ENCODE assay signal across 16 mouse cellular contexts in genomic region chr8:70419879-70420643, GRCm38 (mm10). TPM values are rescaled to one million over a fixed set of nuclear protein-coding genes. Genes with fewer than 3 reads are reported as not detected.
A peak's percentile ranks its signal among the peaks of the same experiment; 100 is the strongest.
DNase-seq lines count a peak whose midpoint lies in the region; ATAC-seq and TF ChIP-seq lines count a peak whose summit lies in the region.
"Had no signal": no experiment of that assay in that cellular context is flagged by ENCODE, and none has a peak within 500 bp of the region (broad histone marks: within the 10 kb centered on the region; RNA-seq: fewer than 3 reads in every experiment).

No protein-coding gene starts in this region.

- H3ac ChIP-seq in myocyte (ENCODE audit: control insufficient read depth, insufficient read length), result no peak overlapping the region

- no peak for TF ChIP-seq POLR2A in myocyte (IDR thresholded peaks at IDR 0.05; ENCODE audit: insufficient read length, low read depth)

- peak; percentile 21 for DNase-seq in embryonic facial prominence, embryonic 14.5 days (ENCODE audit: low spot score)
- no peak for DNase-seq in adrenal gland, adult (ENCODE audit: inconsistent age in 2 of 2, low spot score in 1 of 2)
- DNase-seq: adrenal gland, postnatal 25 days; cerebellum, adult 11 months; kidney, postnatal 10 days; layer of hippocampus, postnatal 36 days; lung, adult 18-20 months; spleen, adult 18-20 months had no signal

- ATAC-seq in hindbrain, embryonic 13.5 days (ENCODE audit: low FRiP score), result no peak
- ATAC-seq in hindbrain, embryonic 16.5 days, result no peak
- ATAC-seq in midbrain, embryonic 12.5 days (ENCODE audit: low FRiP score, low read depth), result no peak
- ATAC-seq in midbrain, embryonic 15.5 days (replicated peaks), result no peak
- no peak for ATAC-seq in embryonic facial prominence, embryonic 14.5 days (ENCODE audit: low read depth)
- no peak for ATAC-seq in inflammation-experienced regulatory T-cells, adult 6 months
- ATAC-seq: midbrain, embryonic 13.5 days had no signal

- no peaks in the 10 kb centered on the region for H3K36me3 ChIP-seq in hindbrain, embryonic 13.5 days
- no peaks in the 10 kb centered on the region for H3K36me3 ChIP-seq in hindbrain, embryonic 16.5 days (ENCODE audit: control insufficient read depth, insufficient read depth, low read length)
- peaks cover 3% of the 10 kb centered on the region; the same call in 1 of the 2 replicates for H3K36me3 ChIP-seq in midbrain, embryonic 12.5 days
- H3K36me3 ChIP-seq in midbrain, embryonic 15.5 days (replicated peaks), result no peaks in the 10 kb centered on the region
- no peaks in the 10 kb centered on the region for H3K36me3 ChIP-seq in embryonic facial prominence, embryonic 14.5 days (ENCODE audit: control insufficient read depth, insufficient read depth, low read length)
- no peaks in the 10 kb centered on the region for H3K36me3 ChIP-seq in myocyte (ENCODE audit: control insufficient read depth, insufficient read depth)
- H3K36me3 ChIP-seq: midbrain, embryonic 13.5 days; neural tube, embryonic 12.5 days had no signal

- no peaks in the 10 kb centered on the region for H3K9me3 ChIP-seq in hindbrain, embryonic 13.5 days
- no peaks in the 10 kb centered on the region for H3K9me3 ChIP-seq in hindbrain, embryonic 16.5 days (ENCODE audit: control insufficient read depth, low read length)
- no peaks in the 10 kb centered on the region for H3K9me3 ChIP-seq in midbrain, embryonic 12.5 days
- no peaks in the 10 kb centered on the region for H3K9me3 ChIP-seq in midbrain, embryonic 15.5 days
- no peaks in the 10 kb centered on the region for H3K9me3 ChIP-seq in embryonic facial prominence, embryonic 14.5 days (ENCODE audit: control insufficient read depth, low read length)
- H3K9me3 ChIP-seq: midbrain, embryonic 13.5 days; neural tube, embryonic 12.5 days had no signal

- H3K79me2 ChIP-seq in myocyte (ENCODE audit: control insufficient read depth, insufficient read depth), result no peaks in the 10 kb centered on the region

- H3K4me1 ChIP-seq in hindbrain, embryonic 13.5 days (replicated peaks), result peaks cover 55% of the 10 kb centered on the region
- peaks cover 20% of the 10 kb centered on the region for H3K4me1 ChIP-seq in hindbrain, embryonic 16.5 days (ENCODE audit: control insufficient read depth, insufficient read depth, low read depth, low read length)
- peaks cover 23% of the 10 kb centered on the region for H3K4me1 ChIP-seq in midbrain, embryonic 12.5 days
- peaks cover 23% of the 10 kb centered on the region for H3K4me1 ChIP-seq in midbrain, embryonic 15.5 days
- H3K4me1 ChIP-seq in embryonic facial prominence, embryonic 14.5 days (ENCODE audit: control insufficient read depth, insufficient read depth, low read length), result peaks cover 23% of the 10 kb centered on the region

- H3K4me3 ChIP-seq in hindbrain, embryonic 13.5 days, result no peak overlapping the region
- H3K4me3 ChIP-seq in hindbrain, embryonic 16.5 days (ENCODE audit: low read length), result no peak overlapping the region
- no peak overlapping the region for H3K4me3 ChIP-seq in midbrain, embryonic 12.5 days
- no peak overlapping the region for H3K4me3 ChIP-seq in midbrain, embryonic 15.5 days
- H3K4me3 ChIP-seq in embryonic facial prominence, embryonic 14.5 days (ENCODE audit: low read depth, low read length), result no peak overlapping the region
- no peak overlapping the region for H3K4me3 ChIP-seq in myocyte
- H3K4me3 ChIP-seq: midbrain, embryonic 13.5 days; neural tube, embryonic 12.5 days had no signal

- peak overlapping the region; percentile 13; the same call in 1 of the 2 replicates for H3K9ac ChIP-seq in hindbrain, embryonic 13.5 days
- no peak overlapping the region for H3K9ac ChIP-seq in hindbrain, embryonic 16.5 days (ENCODE audit: low read depth, low read length)
- H3K9ac ChIP-seq in midbrain, embryonic 12.5 days (replicated peaks), result no peak overlapping the region
- H3K9ac ChIP-seq in midbrain, embryonic 15.5 days, result no peak overlapping the region
- no peak overlapping the region for H3K9ac ChIP-seq in embryonic facial prominence, embryonic 14.5 days (ENCODE audit: low read depth, low read length)
- H3K9ac ChIP-seq: midbrain, embryonic 13.5 days; neural tube, embryonic 12.5 days had no signal

- no peaks in the 10 kb centered on the region for H3K27me3 ChIP-seq in hindbrain, embryonic 13.5 days
- no peaks in the 10 kb centered on the region for H3K27me3 ChIP-seq in hindbrain, embryonic 16.5 days (replicated peaks; ENCODE audit: control insufficient read depth, insufficient read depth, low read length)
- H3K27me3 ChIP-seq in midbrain, embryonic 12.5 days, result peaks cover 6% of the 10 kb centered on the region; the same call in 1 of the 2 replicates
- no peaks in the 10 kb centered on the region for H3K27me3 ChIP-seq in midbrain, embryonic 15.5 days (replicated peaks)
- no peaks in the 10 kb centered on the region for H3K27me3 ChIP-seq in embryonic facial prominence, embryonic 14.5 days (replicated peaks; ENCODE audit: control insufficient read depth, insufficient read depth, low read length)
- H3K27me3 ChIP-seq in myocyte (ENCODE audit: control insufficient read depth, insufficient read depth, insufficient read length), result no peaks in the 10 kb centered on the region
- H3K27me3 ChIP-seq: midbrain, embryonic 13.5 days; neural tube, embryonic 12.5 days had no signal

- H3K4me2 ChIP-seq in hindbrain, embryonic 13.5 days, result no peak overlapping the region
- H3K4me2 ChIP-seq in hindbrain, embryonic 16.5 days (ENCODE audit: low read length), result no peak overlapping the region
- no peak overlapping the region for H3K4me2 ChIP-seq in midbrain, embryonic 12.5 days (replicated peaks)
- H3K4me2 ChIP-seq in midbrain, embryonic 15.5 days, result no peak overlapping the region
- H3K4me2 ChIP-seq in embryonic facial prominence, embryonic 14.5 days (ENCODE audit: low read depth, low read length), result no peak overlapping the region
- H3K4me2 ChIP-seq in myocyte (ENCODE audit: low read depth), result no peak overlapping the region
- H3K4me2 ChIP-seq: midbrain, embryonic 13.5 days; neural tube, embryonic 12.5 days had no signal

- WGBS in hindbrain, embryonic 13.5 days, result 85% methylated on average over 11 of the region's 11 CpGs
- WGBS in hindbrain, embryonic 16.5 days, result 85% methylated on average over 11 of the region's 11 CpGs
- 80% methylated on average over 11 of the region's 11 CpGs for WGBS in midbrain, embryonic 12.5 days
- 74% methylated on average over 11 of the region's 11 CpGs for WGBS in midbrain, embryonic 15.5 days
- 82% methylated on average over 11 of the region's 11 CpGs for WGBS in embryonic facial prominence, embryonic 14.5 days

- H3K27ac ChIP-seq in hindbrain, embryonic 13.5 days, result no peak overlapping the region
- H3K27ac ChIP-seq in hindbrain, embryonic 16.5 days (ENCODE audit: low read depth, low read length), result no peak overlapping the region
- H3K27ac ChIP-seq in midbrain, embryonic 12.5 days (replicated peaks), result 0 out of 2 replicates have a peak overlapping the region, but pooled peaks have one; percentile 36
- no peak overlapping the region for H3K27ac ChIP-seq in midbrain, embryonic 15.5 days
- H3K27ac ChIP-seq in embryonic facial prominence, embryonic 14.5 days (replicated peaks; ENCODE audit: low read depth, low read length), result peak overlapping the region; percentile 65; the same call in 1 of the 2 replicates
- H3K27ac ChIP-seq: midbrain, embryonic 13.5 days; neural tube, embryonic 12.5 days had no signal

TF ChIP-seq in myocyte, 11 proteins besides CTCF, POLR2A, EP300 and RAD21 (continues in another document):
- TF ChIP-seq POLR2AphosphoS2 (IDR thresholded peaks at IDR 0.05; ENCODE audit: insufficient read length, low read depth) (no peak), TCF3 (IDR thresholded peaks at IDR 0.05; ENCODE audit: insufficient read length, low read depth) (no peak), MYOG (IDR thresholded peaks at IDR 0.05; ENCODE audit: control insufficient read depth in 1 of 3, insufficient read depth in 1 of 3, insufficient read length in 2 of 3, low read depth in 2 of 3) (peak in 2 of 3 experiments; percentile 21 to 54), REST (IDR thresholded peaks at IDR 0.05; ENCODE audit: insufficient read depth, insufficient read length) (no peak), USF1 (IDR thresholded peaks at IDR 0.05; ENCODE audit: low read depth) (no peak), MAX (IDR thresholded peaks at IDR 0.05; ENCODE audit: low read depth) (no peak)

RNA-seq across cellular contexts. Expression of gene Crtc1, which starts 19.3 kb away (rescaled TPM):
- 35.6 and 37.6 TPM in 2 replicates for polyA plus RNA-seq in hindbrain, embryonic 13.5 days (2015; fragmentation: Nextera tagmentation; extraction: Ambion mirVana)
- polyA plus RNA-seq in hindbrain, embryonic 16.5 days (2015; fragmentation: Nextera tagmentation; extraction: Ambion mirVana), result 45.9 and 55.1 TPM in 2 replicates
- 22.8 and 23.6 TPM in 2 replicates for polyA plus RNA-seq in midbrain, embryonic 12.5 days (2016; fragmentation: Nextera tagmentation; extraction: Ambion mirVana)
- 57.2 and 58.7 TPM in 2 replicates for polyA plus RNA-seq in midbrain, embryonic 15.5 days (2015; fragmentation: Nextera tagmentation; extraction: Ambion mirVana)
- polyA plus RNA-seq in embryonic facial prominence, embryonic 14.5 days (2014; fragmentation: Nextera tagmentation; extraction: Ambion mirVana), result 19.3 and 22.1 TPM in 2 replicates
- 9.6 TPM for polyA plus RNA-seq in myocyte (2012; fragmentation: generic; extraction: Trizol)
- 1 to 10 TPM; 5.0 to 8.7 (median 7.2) TPM for polyA plus RNA-seq in inflammation-experienced regulatory T-cells, adult 6 months (2017; shearing (Covaris generic))

RNA-seq across cellular contexts. Expression of gene Comp, which starts 46.7 kb away (rescaled TPM):
- 0.14 and 0.96 TPM in 2 replicates for polyA plus RNA-seq in hindbrain, embryonic 13.5 days (2015; fragmentation: Nextera tagmentation; extraction: Ambion mirVana)
- 0.58 and 2.8 TPM in 2 replicates for polyA plus RNA-seq in hindbrain, embryonic 16.5 days (2015; fragmentation: Nextera tagmentation; extraction: Ambion mirVana)
- 0.23 TPM in 1 of 2 replicates, not detected in the other for polyA plus RNA-seq in midbrain, embryonic 12.5 days (2016; fragmentation: Nextera tagmentation; extraction: Ambion mirVana)
- polyA plus RNA-seq in midbrain, embryonic 15.5 days (2015; fragmentation: Nextera tagmentation; extraction: Ambion mirVana), result 0.50 and 0.57 TPM in 2 replicates
- 9.5 and 9.9 TPM in 2 replicates for polyA plus RNA-seq in embryonic facial prominence, embryonic 14.5 days (2014; fragmentation: Nextera tagmentation; extraction: Ambion mirVana)
- 0.05 TPM for polyA plus RNA-seq in myocyte (2012; fragmentation: generic; extraction: Trizol)
- polyA plus RNA-seq in inflammation-experienced regulatory T-cells, adult 6 months (2017; shearing (Covaris generic)), result under 1 TPM in 2 of 3 experiments, not detected in 1; 0.24 to 0.40 TPM

RNA-seq across cellular contexts. Expression of gene Klhl26, which starts 56.7 kb away (rescaled TPM):
- polyA plus RNA-seq in hindbrain, embryonic 13.5 days (2015; fragmentation: Nextera tagmentation; extraction: Ambion mirVana), result 24.3 and 25.8 TPM in 2 replicates
- polyA plus RNA-seq in hindbrain, embryonic 16.5 days (2015; fragmentation: Nextera tagmentation; extraction: Ambion mirVana), result 36.1 and 37.5 TPM in 2 replicates
- 17.8 and 18.5 TPM in 2 replicates for polyA plus RNA-seq in midbrain, embryonic 12.5 days (2016; fragmentation: Nextera tagmentation; extraction: Ambion mirVana)
- 31.0 and 31.4 TPM in 2 replicates for polyA plus RNA-seq in midbrain, embryonic 15.5 days (2015; fragmentation: Nextera tagmentation; extraction: Ambion mirVana)
- polyA plus RNA-seq in embryonic facial prominence, embryonic 14.5 days (2014; fragmentation: Nextera tagmentation; extraction: Ambion mirVana), result 18.7 and 21.5 TPM in 2 replicates
- polyA plus RNA-seq in myocyte (2012; fragmentation: generic; extraction: Trizol), result 32.5 TPM
- 10 to 100 TPM in 1 of 3 experiments, 1 to 10 TPM in 2; 6.5 to 10.4 (median 8.8) TPM for polyA plus RNA-seq in inflammation-experienced regulatory T-cells, adult 6 months (2017; shearing (Covaris generic))

Comparison
In these comparisons a context has a peak if more than half of its experiments do, and no peak if none do; other contexts are left out.
1. H3K27ac ChIP-seq: peak in midbrain, embryonic 12.5 days (single experiment) and embryonic facial prominence, embryonic 14.5 days (single experiment); none in hindbrain, embryonic 13.5 days (single experiment), hindbrain, embryonic 16.5 days (single experiment) and midbrain, embryonic 15.5 days (single experiment).